In the genomic region with DNA sequence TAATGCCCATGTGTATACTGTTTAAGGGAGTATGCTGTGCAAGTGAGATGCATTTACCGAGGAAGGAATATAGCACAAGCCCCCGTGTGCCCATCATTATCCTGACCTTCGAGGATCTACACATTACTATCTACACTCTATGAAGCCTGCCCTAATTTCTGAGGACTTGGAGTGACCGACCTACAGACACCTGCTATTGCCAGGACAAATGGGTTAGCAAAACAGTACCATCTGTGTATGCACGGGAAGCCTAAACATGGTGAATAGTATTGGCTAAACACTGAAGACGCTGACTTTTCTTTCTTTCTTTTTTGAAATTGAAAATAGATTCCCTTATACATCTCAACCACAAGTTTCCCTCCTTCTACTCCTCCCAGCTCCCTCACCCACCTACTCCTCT, we compare ENCODE assay signal across 17 mouse cellular contexts.
"Had no signal": no experiment of that assay in that cellular context is flagged by ENCODE, and none has a peak within 500 bp of the region (broad histone marks: within the 10 kb centered on the region; RNA-seq: fewer than 3 reads in every experiment).

No protein-coding gene starts in this region.

- DNase-seq: gastrocnemius, postnatal 10 days; gastrocnemius, postnatal 25 days; heart, adult 18-20 months; heart, postnatal 10 days; heart, postnatal 4 days; kidney, adult 11 months; kidney, adult 2 months; kidney, adult 9 months; kidney, postnatal 14 days; kidney, postnatal 36 days; layer of hippocampus, adult 9-11 months; layer of hippocampus, postnatal 36 days; left cerebral cortex, postnatal 4 days; lung, adult 18-20 months had no signal

- ATAC-seq: hindbrain, embryonic 16.5 days; intestine, embryonic 16.5 days; liver, embryonic 12.5 days had no signal
